Mouse (Mus musculus): ENCODE data around the gene Tmem131. TPM values are rescaled to one million over a fixed set of nuclear protein-coding genes. Genes with fewer than 3 reads are reported as not detected.

The Tmem131 gene
- polyA plus RNA-seq, 1 experiment from 2014 or later, result 13.1 TPM

- H3K9ac ChIP-seq (ENCODE audit: low read length), result no peak overlapping the region
- peaks cover 71% of the 10 kb centered on the region for H3K4me1 ChIP-seq (ENCODE audit: control insufficient read depth, insufficient read depth, low read length)
- H3K4me2 ChIP-seq (ENCODE audit: low read depth, low read length), result no peak overlapping the region
- ATAC-seq (ENCODE audit: insufficient read depth, low FRiP score), result no peak
- no peak overlapping the region for H3K27ac ChIP-seq (ENCODE audit: low read length)
- H3K27me3 ChIP-seq (ENCODE audit: control insufficient read depth, insufficient read depth, low read length), result no peaks in the 10 kb centered on the region
- H3K9me3 ChIP-seq (replicated peaks; ENCODE audit: control insufficient read depth, low read length), result no peaks in the 10 kb centered on the region
- no peak overlapping the region for H3K4me3 ChIP-seq (replicated peaks; ENCODE audit: low read length)
- no peaks in the 10 kb centered on the region for H3K36me3 ChIP-seq (ENCODE audit: control insufficient read depth, insufficient read depth, low read length)
These were observed 19.6 kb downstream of the Tmem131 start for GRCm38 (mm10) chr1:36923911-36924310.

- Histone ChIP-seq H3K9ac (ENCODE audit: low read length) (no peak overlapping the region), H3K4me1 (ENCODE audit: control insufficient read depth, insufficient read depth, low read length) (peaks cover 68% of the 10 kb centered on the region), H3K27ac (ENCODE audit: low read length) (peak overlapping the region; percentile 51), H3K4me3 (replicated peaks; ENCODE audit: low read length) (no peak overlapping the region), H3K9me3 (replicated peaks; ENCODE audit: control insufficient read depth, low read length) (no peaks in the 10 kb centered on the region), H3K4me2 (ENCODE audit: low read depth, low read length) (no peak overlapping the region), H3K27me3 (ENCODE audit: control insufficient read depth, insufficient read depth, low read length) (no peaks in the 10 kb centered on the region), H3K36me3 (ENCODE audit: control insufficient read depth, insufficient read depth, low read length) (no peaks in the 10 kb centered on the region)
- 85% methylated on average over 4 of the region's 4 CpGs for WGBS
- ATAC-seq (ENCODE audit: insufficient read depth, low FRiP score), result no peak
These were observed 20.6 kb downstream of the Tmem131 start for GRCm38 (mm10) chr1:36922623-36923421.

- Histone ChIP-seq H3K4me2 (ENCODE audit: low read depth, low read length) (no peak overlapping the region), H3K36me3 (ENCODE audit: control insufficient read depth, insufficient read depth, low read length) (no peaks in the 10 kb centered on the region), H3K9me3 (replicated peaks; ENCODE audit: control insufficient read depth, low read length) (no peaks in the 10 kb centered on the region), H3K4me3 (replicated peaks; ENCODE audit: low read length) (no peak overlapping the region), H3K9ac (ENCODE audit: low read length) (peak overlapping the region; percentile 27; the same call in 1 of the 2 replicates), H3K27ac (ENCODE audit: low read length) (0 out of 2 replicates have a peak overlapping the region, but pooled peaks have one; percentile 11), H3K4me1 (ENCODE audit: control insufficient read depth, insufficient read depth, low read length) (peaks cover 73% of the 10 kb centered on the region), H3K27me3 (ENCODE audit: control insufficient read depth, insufficient read depth, low read length) (no peaks in the 10 kb centered on the region)
- no peak for ATAC-seq (ENCODE audit: insufficient read depth, low FRiP score)
- 36% methylated on average over 15 of the region's 15 CpGs for WGBS
These were observed 21.7 kb downstream of the Tmem131 start for GRCm38 (mm10) chr1:36921614-36922393.

- Histone ChIP-seq H3K36me3 (ENCODE audit: control insufficient read depth, insufficient read depth, low read length) (no peaks in the 10 kb centered on the region), H3K4me2 (ENCODE audit: low read depth, low read length) (peak overlapping the region; percentile 0; the same call in 1 of the 2 replicates), H3K27me3 (ENCODE audit: control insufficient read depth, insufficient read depth, low read length) (no peaks in the 10 kb centered on the region), H3K9me3 (replicated peaks; ENCODE audit: control insufficient read depth, low read length) (no peaks in the 10 kb centered on the region), H3K9ac (ENCODE audit: low read length) (no peak overlapping the region), H3K4me3 (replicated peaks; ENCODE audit: low read length) (no peak overlapping the region), H3K27ac (ENCODE audit: low read length) (peak overlapping the region; percentile 82), H3K4me1 (ENCODE audit: control insufficient read depth, insufficient read depth, low read length) (peaks cover 64% of the 10 kb centered on the region)
- WGBS, result 35% methylated on average over 4 of the region's 4 CpGs
- ATAC-seq (ENCODE audit: insufficient read depth, low FRiP score), result no peak
These were observed 22.7 kb downstream of the Tmem131 start for GRCm38 (mm10) chr1:36920726-36921125.

GRCm38 (mm10) chr1:36920154-36920716, 23.2 kb downstream of the Tmem131 start:
- Histone ChIP-seq H3K9me3 (replicated peaks; ENCODE audit: control insufficient read depth, low read length) (no peaks in the 10 kb centered on the region), H3K4me3 (replicated peaks; ENCODE audit: low read length) (no peak overlapping the region), H3K9ac (ENCODE audit: low read length) (no peak overlapping the region), H3K4me2 (ENCODE audit: low read depth, low read length) (no peak overlapping the region; the same call in 1 of the 2 replicates), H3K4me1 (ENCODE audit: control insufficient read depth, insufficient read depth, low read length) (peaks cover 66% of the 10 kb centered on the region), H3K36me3 (ENCODE audit: control insufficient read depth, insufficient read depth, low read length) (no peaks in the 10 kb centered on the region), H3K27ac (ENCODE audit: low read length) (peak overlapping the region; percentile 82), H3K27me3 (ENCODE audit: control insufficient read depth, insufficient read depth, low read length) (no peaks in the 10 kb centered on the region)
- WGBS, result 22% methylated on average over 3 of the region's 3 CpGs
- ATAC-seq (ENCODE audit: insufficient read depth, low FRiP score), result peak; percentile 85

- no peaks in the 10 kb centered on the region for H3K9me3 ChIP-seq (replicated peaks; ENCODE audit: control insufficient read depth, low read length)
- H3K36me3 ChIP-seq (ENCODE audit: control insufficient read depth, insufficient read depth, low read length), result no peaks in the 10 kb centered on the region
- WGBS, result 47% methylated on average over 1 of the region's 1 CpGs
- peak; percentile 73; the same call in 1 of the 2 replicates for ATAC-seq (ENCODE audit: insufficient read depth, low FRiP score)
- no peaks in the 10 kb centered on the region for H3K27me3 ChIP-seq (ENCODE audit: control insufficient read depth, insufficient read depth, low read length)
- no peak overlapping the region; the same call in 1 of the 2 replicates for H3K4me2 ChIP-seq (ENCODE audit: low read depth, low read length)
- H3K4me1 ChIP-seq (ENCODE audit: control insufficient read depth, insufficient read depth, low read length), result peaks cover 67% of the 10 kb centered on the region
- H3K4me3 ChIP-seq (replicated peaks; ENCODE audit: low read length), result no peak overlapping the region
- H3K9ac ChIP-seq (ENCODE audit: low read length), result no peak overlapping the region
- H3K27ac ChIP-seq (ENCODE audit: low read length), result peak overlapping the region; percentile 82
These were observed 23.7 kb downstream of the Tmem131 start for GRCm38 (mm10) chr1:36919728-36920127.

- Histone ChIP-seq H3K4me1 (ENCODE audit: control insufficient read depth, insufficient read depth, low read length) (peaks cover 54% of the 10 kb centered on the region), H3K27me3 (ENCODE audit: control insufficient read depth, insufficient read depth, low read length) (no peaks in the 10 kb centered on the region), H3K4me3 (replicated peaks; ENCODE audit: low read length) (no peak overlapping the region), H3K36me3 (ENCODE audit: control insufficient read depth, insufficient read depth, low read length) (no peaks in the 10 kb centered on the region), H3K27ac (ENCODE audit: low read length) (no peak overlapping the region), H3K4me2 (ENCODE audit: low read depth, low read length) (no peak overlapping the region), H3K9me3 (replicated peaks; ENCODE audit: control insufficient read depth, low read length) (no peaks in the 10 kb centered on the region), H3K9ac (ENCODE audit: low read length) (no peak overlapping the region)
- 87% methylated on average over 1 of the region's 1 CpGs for WGBS
- no peak for ATAC-seq (ENCODE audit: insufficient read depth, low FRiP score)
These were observed 26.0 kb downstream of the Tmem131 start for GRCm38 (mm10) chr1:36917423-36917822.

- Histone ChIP-seq H3K36me3 (ENCODE audit: control insufficient read depth, insufficient read depth, low read length) (no peaks in the 10 kb centered on the region), H3K4me2 (ENCODE audit: low read depth, low read length) (no peak overlapping the region), H3K9me3 (replicated peaks; ENCODE audit: control insufficient read depth, low read length) (no peaks in the 10 kb centered on the region), H3K4me1 (ENCODE audit: control insufficient read depth, insufficient read depth, low read length) (peaks cover 34% of the 10 kb centered on the region), H3K9ac (ENCODE audit: low read length) (no peak overlapping the region), H3K27me3 (ENCODE audit: control insufficient read depth, insufficient read depth, low read length) (no peaks in the 10 kb centered on the region), H3K4me3 (replicated peaks; ENCODE audit: low read length) (no peak overlapping the region), H3K27ac (ENCODE audit: low read length) (no peak overlapping the region)
- no peak for ATAC-seq (ENCODE audit: insufficient read depth, low FRiP score)
- 84% methylated on average over 5 of the region's 5 CpGs for WGBS
These were observed 28.3 kb downstream of the Tmem131 start for GRCm38 (mm10) chr1:36915200-36915580.
